Mouse (Mus musculus): ENCODE data around the gene Bves.

DNA sequence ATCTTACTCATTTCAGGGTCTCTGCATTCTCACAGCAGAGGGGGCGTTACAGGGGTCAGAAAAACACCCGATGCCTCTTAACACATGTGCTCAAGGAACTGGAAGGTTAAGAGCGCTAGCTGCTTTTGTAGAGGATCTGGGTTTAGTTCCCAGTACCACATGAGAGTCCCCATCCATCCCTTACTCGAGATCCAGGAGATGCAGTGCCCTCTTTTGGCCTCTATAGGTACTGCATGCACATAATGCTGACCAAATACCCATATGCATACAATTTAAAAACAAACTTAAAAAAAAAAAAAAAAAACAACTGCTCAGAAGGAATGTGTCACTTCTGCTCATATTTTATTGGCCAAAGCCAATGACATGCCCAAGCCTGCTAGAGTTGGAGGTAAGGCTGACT is 8.8 kb downstream of the Bves start:
- TF ChIP-seq POLR2A (IDR thresholded peaks at IDR 0.05; ENCODE audit: borderline replicate concordance, extremely low read depth, insufficient read depth, insufficient read length, poor library complexity, severe bottlenecking), result no peak
- peak; percentile 10; the same call in 1 of the 2 replicates for TF ChIP-seq CTCF (IDR thresholded peaks at IDR 0.05; ENCODE audit: borderline replicate concordance, extremely low read depth, insufficient read depth, insufficient read length)

Data from brain, embryonic 14.5 days (tissue).